9 mouse cellular contexts compared by ENCODE assay signal in genomic region chr19:42431485-42432190, GRCm38 (mm10). TPM values are rescaled to one million over a fixed set of nuclear protein-coding genes. Genes with fewer than 3 reads are reported as not detected.
A peak's percentile ranks its signal among the peaks of the same experiment; 100 is the strongest.
DNase-seq lines count a peak whose midpoint lies in the region; ATAC-seq and TF ChIP-seq lines count a peak whose summit lies in the region.
"Had no signal": no experiment of that assay in that cellular context is flagged by ENCODE, and none has a peak within 500 bp of the region (broad histone marks: within the 10 kb centered on the region; RNA-seq: fewer than 3 reads in every experiment).

TSS of gene Crtac1 (minus strand) at chr19:42431783.

- ATAC-seq in lung, postnatal 0 days: peak; percentile 56
- no peak for ATAC-seq in megakaryocyte, adult 5-6 weeks (ENCODE audit: poor library complexity, severe bottlenecking)

- intact Hi-C loops in heart, postnatal 10 days (cut with DNase I): no loop called here

- peak; percentile 39 for TF ChIP-seq CTCF in lung, postnatal 0 days (IDR thresholded peaks at IDR 0.05)

- H3K4me1 ChIP-seq in embryonic facial prominence, embryonic 10.5 days: peaks cover 26% of the 10 kb centered on the region
- H3K4me1 ChIP-seq in lung, postnatal 0 days (ENCODE audit: insufficient read depth, low read depth, low read length): peaks cover 3% of the 10 kb centered on the region; the same call in 1 of the 2 replicates

- no peak within 1 kb of the TSS for H3K9ac ChIP-seq in lung, postnatal 0 days (replicated peaks; ENCODE audit: low read depth)

- WGBS in embryonic facial prominence, embryonic 10.5 days: under 1% methylated on average over 82 of the region's 88 CpGs
- WGBS in lung, postnatal 0 days: 1% methylated on average over 46 of the region's 88 CpGs

- peak within 1 kb of the TSS; percentile 76 for H3K4me3 ChIP-seq in embryonic facial prominence, embryonic 10.5 days
- H3K4me3 ChIP-seq in lung, postnatal 0 days (ENCODE audit: low read depth, low read length): peak within 1 kb of the TSS; percentile 49

- no peak for TF ChIP-seq EP300 in lung, postnatal 0 days (IDR thresholded peaks at IDR 0.05)

- H3K27ac ChIP-seq in embryonic facial prominence, embryonic 10.5 days (replicated peaks): peak within 1 kb of the TSS; percentile 85
- no peak within 1 kb of the TSS for H3K27ac ChIP-seq in lung, postnatal 0 days (ENCODE audit: low read length)

- no peaks in the 10 kb centered on the region for H3K9me3 ChIP-seq in embryonic facial prominence, embryonic 10.5 days
- H3K9me3 ChIP-seq in lung, postnatal 0 days (ENCODE audit: low read length): no peaks in the 10 kb centered on the region

- peaks cover 72% of the 10 kb centered on the region for H3K27me3 ChIP-seq in embryonic facial prominence, embryonic 10.5 days (replicated peaks; ENCODE audit: low read depth, poor library complexity, severe bottlenecking)
- H3K27me3 ChIP-seq in lung, postnatal 0 days (replicated peaks; ENCODE audit: insufficient read depth, low read length): peaks cover 41% of the 10 kb centered on the region

- peak within 1 kb of the TSS; percentile 78 for H3K4me2 ChIP-seq in lung, postnatal 0 days (replicated peaks; ENCODE audit: low read depth, low read length)

- no peaks in the 10 kb centered on the region for H3K36me3 ChIP-seq in embryonic facial prominence, embryonic 10.5 days (replicated peaks)
- H3K36me3 ChIP-seq in lung, postnatal 0 days (ENCODE audit: insufficient read depth, low read length): no peaks in the 10 kb centered on the region

- DNase-seq in urinary bladder, adult 2 months (ENCODE audit: low spot score): peak; percentile 36
- no peak for DNase-seq in urinary bladder, postnatal 25 days (ENCODE audit: low spot score)
- DNase-seq in embryonic facial prominence, embryonic 10.5 days (ENCODE audit: low spot score): peak; percentile 90
- DNase-seq in heart, postnatal 10 days: peak; percentile 15 to 22
- peak; percentile 91 for DNase-seq in layer of hippocampus, adult 9-11 months
- peak; percentile 5 for DNase-seq in lung, postnatal 0 days (ENCODE audit: low spot score)
- DNase-seq in right cerebral cortex, postnatal 10 days (ENCODE audit: low spot score in 2 of 2): peak; percentile 95 to 96

RNA-seq across cellular contexts. Expression of gene Crtac1, which starts in this region (rescaled TPM):
- polyA plus RNA-seq in urinary bladder, adult 2 months (2012; rRNA removed): 0.18 and 0.29 TPM in 2 replicates
- 7.1 and 8.8 TPM in 2 replicates for polyA plus RNA-seq in embryonic facial prominence, embryonic 10.5 days (2016; fragmentation: Nextera tagmentation; extraction: Ambion mirVana)
- under 1 TPM; 0.26 to 0.27 TPM for total RNA-seq in heart, postnatal 10 days (2021)
- polyA plus RNA-seq in lung, postnatal 0 days (2015; fragmentation: Nextera tagmentation; extraction: Ambion mirVana): 0.38 and 0.44 TPM in 2 replicates
- 1.2 and 2.6 TPM in 2 replicates for total RNA-seq in megakaryocyte, adult 5-6 weeks (2015)
- not detected in 2 replicates for total RNA-seq in megakaryocyte, adult 5-6 weeks (2017)
- polyA plus RNA-seq: spleen, adult 2 months had no signal

Comparison
In these comparisons a context has a peak if more than half of its experiments do, and no peak if none do; other contexts are left out.
1. Peak in DNase-seq in urinary bladder, adult 2 months; RNA of the gene not detected or under 1 TPM.
2. Peak in DNase-seq in heart, postnatal 10 days; RNA of the gene not detected or under 1 TPM.
3. Peak in DNase-seq, ATAC-seq, H3K4me3 ChIP-seq and H3K4me2 ChIP-seq in lung, postnatal 0 days; RNA of the gene not detected or under 1 TPM.